Mouse (Mus musculus) CH12F3 (cell line): ENCODE data around the gene Cdx4.

Experiments
- in situ Hi-C: fragments of 300-500 bp; cut with MboI; formaldehyde crosslinking; loops from 2 replicates; pipeline ENCODE4 v1.14.3; 2020; ENCODE audit warnings: low sequenced_read_pairs

Gene Cdx4

GRCm38 (mm10) chrX:103374250-103374649, 53.1 kb downstream of the Cdx4 start:
- in situ Hi-C loops = no loop called here
